Mouse (Mus musculus) layer of hippocampus, adult 6 months (tissue): Measurements from ENCODE around the gene Elovl7. TPM values are rescaled to one million over a fixed set of nuclear protein-coding genes. Genes with fewer than 3 reads are reported as not detected.

Experiments
- long read RNA-seq, 2 experiments: library from polyadenylated mRNA; unstranded; transcript quantifications; one replicate each; pipeline ENCODE4 v2.0.0; 2019 to 2020
- polyA plus RNA-seq: library from polyadenylated mRNA; unstranded; fragments of <200 nt; fragmentation: Nextera tagmentation; gene quantifications from 2 replicates; pipeline ENCODE4 v1.2.3, GENCODE M21; 2021

Elovl7 gene
- polyA plus RNA-seq = 13.0 and 24.4 TPM in 2 replicates
- long read RNA-seq, experiment 1, full-length matches to known transcripts = 16 of 26 reads
- long read RNA-seq, experiment 1, partial matches to known transcripts = 6 of 26 reads
- long read RNA-seq, experiment 1, other reads (novel, unspliced or antisense) = 4 of 26 reads
- long read RNA-seq, experiment 2, full-length matches to known transcripts = 106 of 117 reads
- long read RNA-seq, experiment 2, partial matches to known transcripts = 3 of 117 reads
- long read RNA-seq, experiment 2, other reads (novel, unspliced or antisense) = 8 of 117 reads

GRCm38 (mm10) chr13:108214081-108214484, at the start of gene Elovl7:
Gene Elovl7, plus strand, starts transcription at chr13:108214404.

DNA sequence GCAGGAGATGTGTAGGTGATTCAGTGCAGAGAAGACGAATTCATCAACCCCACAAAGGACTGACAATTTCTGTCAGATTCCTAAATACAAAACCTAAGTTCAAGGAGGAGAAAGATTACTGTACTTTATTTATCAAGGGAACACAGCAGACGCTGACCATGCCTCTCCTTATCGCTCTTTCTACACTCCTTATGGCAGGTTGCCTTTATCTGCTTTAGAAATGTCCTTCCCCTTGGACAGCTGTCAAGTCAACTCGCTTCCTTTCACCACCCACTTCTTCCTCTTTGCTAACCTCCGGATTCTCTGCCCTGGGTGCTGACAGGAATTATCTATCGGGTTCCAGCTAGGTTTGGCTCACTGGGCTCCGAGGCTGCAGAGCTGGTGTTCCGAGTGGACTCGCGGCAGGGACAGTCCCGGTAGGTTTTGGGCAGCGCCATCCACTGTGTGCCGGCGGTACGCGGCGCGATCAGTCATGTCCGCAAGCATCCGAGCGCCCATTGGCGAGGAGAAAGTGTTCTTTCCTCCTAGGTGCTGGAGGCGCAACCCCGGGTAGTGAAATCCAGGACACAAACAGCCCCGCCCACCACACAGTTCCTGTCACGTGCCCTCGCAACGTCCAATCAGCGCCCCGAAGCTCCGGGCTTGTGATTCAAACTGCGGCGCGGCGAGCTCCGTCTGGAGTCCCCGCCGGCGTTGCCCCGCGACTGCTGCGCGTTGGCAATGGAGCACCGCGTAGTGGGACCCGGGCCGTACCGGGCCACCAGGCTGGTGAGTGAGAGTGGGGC, 101.7 kb downstream of the Elovl7 start, which contains the start of gene Depdc1b:
TSS of gene Depdc1b (plus strand) at position 631 of the 785 bp plus-strand sequence.

Other genes with a start within 250 kb of the Elovl7 start
- 65.1 and 80.0 TPM in 2 replicates for gene Smim15, start 170.0 kb upstream of the Elovl7 start, polyA plus RNA-seq
- 80.3 and 98.0 TPM in 2 replicates for gene Ndufaf2, start 55.8 kb upstream of the Elovl7 start, polyA plus RNA-seq
- 5.8 and 7.2 TPM in 2 replicates for gene Ercc8, start 55.7 kb upstream of the Elovl7 start, polyA plus RNA-seq
- 0.10 and 0.16 TPM in 2 replicates for gene Depdc1b, start 101.9 kb downstream of the Elovl7 start, polyA plus RNA-seq
- 8.9 and 10.9 TPM in 2 replicates for gene Pde4d, start 235.5 kb downstream of the Elovl7 start, polyA plus RNA-seq